Mouse (Mus musculus) heart, embryonic 16.5 days (tissue): Measurements from ENCODE around the gene Abcc4. TPM values are rescaled to one million over a fixed set of nuclear protein-coding genes. Genes with fewer than 3 reads are reported as not detected.

Experiments used
- ATAC-seq: fragments of 200-750 bp; cut with Nextera tagmentation; replicated peaks from 2 replicates; pipeline ENCODE4 v1.8.0; 2017; ENCODE audit warnings: moderate number of reproducible peaks; ENCODE audit not compliant: insufficient read depth, low FRiP score; ENCODE audit errors: extremely low read depth
- H3K27ac ChIP-seq: fragments of 300-500 bp; sonication (generic); 2 replicates; pipeline ENCODE4 v1.5.1; 2014; ENCODE audit warnings: mild to moderate bottlenecking, low read length, control low read depth, moderate library complexity
- H3K27me3 ChIP-seq: fragments of 300-500 bp; sonication (generic); 2 replicates; pipeline ENCODE4 v1.6.1; 2014; ENCODE audit warnings: low read length, mixed read lengths; ENCODE audit not compliant: control insufficient read depth, insufficient read depth
- H3K36me3 ChIP-seq: fragments of 300-500 bp; sonication (generic); 2 replicates; pipeline ENCODE4 v1.6.1; 2014; ENCODE audit not compliant: control insufficient read depth, insufficient read depth
- H3K4me1 ChIP-seq: fragments of 300-500 bp; sonication (generic); 2 replicates; pipeline ENCODE4 v1.6.1; 2014; ENCODE audit warnings: low read length, mixed read lengths; ENCODE audit not compliant: control insufficient read depth, insufficient read depth
- H3K4me2 ChIP-seq: fragments of 300-500 bp; sonication (generic); 2 replicates; pipeline ENCODE4 v1.6.1; 2014; ENCODE audit warnings: low read depth, mild to moderate bottlenecking, control low read depth, low read length
- H3K4me3 ChIP-seq: fragments of 300-500 bp; sonication (generic); 2 replicates; pipeline ENCODE4 v1.5.1; 2014; ENCODE audit warnings: mild to moderate bottlenecking, control low read depth, low read length
- H3K9ac ChIP-seq: fragments of 300-500 bp; sonication (generic); 2 replicates; pipeline ENCODE4 v1.6.1; 2014; ENCODE audit warnings: low read length, control low read depth
- H3K9me3 ChIP-seq: fragments of 300-500 bp; sonication (generic); replicated peaks from 2 replicates; pipeline ENCODE4 v1.6.1; 2016; ENCODE audit warnings: low read length; ENCODE audit not compliant: control insufficient read depth
- WGBS: fragments of 180-500 bp; shearing (Covaris S2); extraction: QIAGEN DNeasy Blood & Tissue Kit; methylation state at CpG from one replicate; pipeline ENCODE4 v1.1.7; 2014; 5-methylcytosine and 5-hydroxymethylcytosine counted together
- polyA plus RNA-seq: library from polyadenylated mRNA; unstranded; fragments of >200 nt; fragmentation: Nextera tagmentation; extraction: Ambion mirVana; gene quantifications from 2 replicates; pipeline ENCODE4 v1.2.1, GENCODE M21; 2015

Gene Abcc4
- polyA plus RNA-seq, 1 experiment from 2014 or later, result 1.6 TPM

DNA sequence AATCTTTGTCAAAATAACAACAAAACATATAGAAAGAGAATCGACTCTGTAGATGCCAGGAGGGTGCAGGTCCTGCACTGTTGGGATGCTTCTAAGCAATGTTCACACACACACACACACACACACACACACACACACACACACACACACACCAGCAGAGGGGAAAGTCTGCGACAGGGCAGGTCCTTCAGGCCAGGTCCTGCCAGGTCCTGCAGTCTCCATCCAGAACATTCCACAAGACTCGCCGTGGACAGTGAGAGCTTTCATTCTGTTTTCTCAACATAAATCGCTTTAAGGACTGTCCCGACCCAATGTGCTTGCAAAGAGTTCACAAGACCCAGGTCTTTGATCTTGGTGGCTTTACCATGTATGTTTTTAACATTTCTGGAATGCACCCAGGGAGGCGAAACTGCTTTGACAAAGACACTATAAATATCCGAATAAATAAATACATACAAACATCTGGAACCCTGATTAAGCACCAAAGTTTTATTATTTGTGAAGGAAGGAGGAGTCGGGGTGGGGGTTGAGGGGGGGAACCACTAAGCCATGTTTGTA lies 133.3 kb downstream of the Abcc4 start:
- H3K4me1 ChIP-seq, result no peaks in the 10 kb centered on the region
- H3K4me2 ChIP-seq, result no peak overlapping the region
- no peak overlapping the region for H3K9ac ChIP-seq
- no peaks in the 10 kb centered on the region for H3K27me3 ChIP-seq
- no peak overlapping the region for H3K27ac ChIP-seq
- H3K4me3 ChIP-seq, result no peak overlapping the region
- H3K9me3 ChIP-seq, result no peaks in the 10 kb centered on the region
- no peaks in the 10 kb centered on the region for H3K36me3 ChIP-seq
- 70% methylated on average over 9 of the region's 9 CpGs for WGBS
- no peak for ATAC-seq

DNA sequence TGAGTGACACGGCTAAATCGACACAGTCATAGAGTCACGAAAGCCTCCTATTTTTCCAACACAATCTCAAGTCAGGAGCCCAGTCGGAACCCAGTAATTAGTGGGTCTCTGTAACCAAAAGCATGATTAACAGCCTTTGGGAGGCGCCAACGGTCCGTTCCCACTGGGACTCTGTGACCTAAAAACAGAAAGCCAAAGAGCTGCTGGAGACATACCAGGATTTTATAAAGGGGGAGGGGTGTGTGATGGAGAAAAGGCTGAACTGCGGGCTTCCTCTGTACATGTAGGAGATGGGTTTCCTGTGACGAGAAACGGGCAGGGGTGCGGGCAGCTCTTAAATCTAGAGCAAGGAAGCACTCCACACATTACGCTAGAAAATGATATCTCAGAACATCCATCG lies 136.4 kb downstream of the Abcc4 start:
- Histone ChIP-seq H3K27me3 (no peaks in the 10 kb centered on the region), H3K4me3 (no peak overlapping the region), H3K36me3 (no peaks in the 10 kb centered on the region), H3K4me1 (no peaks in the 10 kb centered on the region), H3K9me3 (no peaks in the 10 kb centered on the region), H3K27ac (no peak overlapping the region), H3K4me2 (no peak overlapping the region), H3K9ac (no peak overlapping the region)
- WGBS, result 87% methylated on average over 13 of the region's 13 CpGs
- ATAC-seq, result no peak

DNA sequence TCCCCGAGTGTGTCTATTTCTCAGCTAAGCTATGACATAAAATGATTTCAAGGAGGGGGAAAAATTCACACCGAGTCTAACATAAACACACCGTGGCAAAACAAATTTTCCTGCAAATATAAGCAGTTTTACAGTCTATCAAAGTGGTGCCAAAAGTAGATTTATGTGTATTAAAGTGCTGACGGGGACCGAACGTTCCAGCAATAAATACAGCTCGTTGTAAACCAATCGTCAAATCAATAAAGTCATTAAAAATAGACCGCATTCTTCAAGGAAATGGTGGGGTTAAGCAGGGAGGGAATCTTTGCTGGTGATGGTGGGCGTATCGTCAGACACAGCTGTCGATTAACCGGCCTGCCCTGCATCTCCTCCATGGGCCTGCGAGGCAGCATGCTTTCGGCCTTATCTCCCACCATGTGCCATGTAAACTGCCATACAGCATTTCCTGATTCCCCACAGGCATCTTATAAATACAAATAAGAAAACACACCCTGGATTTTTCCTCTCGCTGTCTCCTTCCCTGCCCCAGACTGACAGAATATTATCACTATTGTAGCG lies 137.8 kb downstream of the Abcc4 start:
- no peak overlapping the region for H3K9ac ChIP-seq
- H3K27ac ChIP-seq, result no peak overlapping the region
- H3K4me3 ChIP-seq, result no peak overlapping the region
- H3K4me1 ChIP-seq, result no peaks in the 10 kb centered on the region
- H3K9me3 ChIP-seq, result no peaks in the 10 kb centered on the region
- no peak for ATAC-seq
- no peak overlapping the region for H3K4me2 ChIP-seq
- no peaks in the 10 kb centered on the region for H3K36me3 ChIP-seq
- H3K27me3 ChIP-seq, result no peaks in the 10 kb centered on the region
- 70% methylated on average over 17 of the region's 17 CpGs for WGBS

DNA sequence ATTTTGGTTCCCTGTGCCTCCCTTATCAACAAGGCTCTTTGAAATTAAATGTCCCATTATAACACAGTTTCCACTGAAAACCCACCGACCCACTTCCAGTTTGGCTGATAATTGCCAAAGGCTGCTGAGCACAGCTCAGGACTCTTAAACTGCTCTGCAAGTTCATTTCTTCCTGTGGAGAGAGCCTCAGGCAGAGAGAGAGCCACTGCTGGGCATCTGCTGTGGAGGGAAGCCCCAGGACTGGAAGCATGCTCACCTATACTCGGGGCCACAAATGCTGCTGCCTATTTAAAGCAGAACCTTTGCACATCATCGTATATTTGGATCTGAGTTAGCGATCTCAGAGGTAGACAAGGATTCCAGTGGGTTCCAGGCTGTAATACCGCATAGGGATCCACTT lies 139.2 kb downstream of the Abcc4 start:
- Histone ChIP-seq H3K4me1 (no peaks in the 10 kb centered on the region), H3K9ac (no peak overlapping the region), H3K36me3 (no peaks in the 10 kb centered on the region), H3K9me3 (no peaks in the 10 kb centered on the region), H3K27ac (0 out of 2 replicates have a peak overlapping the region, but pooled peaks have one; percentile 3), H3K27me3 (no peaks in the 10 kb centered on the region), H3K4me3 (no peak overlapping the region), H3K4me2 (no peak overlapping the region; the same call in 1 of the 2 replicates)
- ATAC-seq, result no peak
- 74% methylated on average over 5 of the region's 5 CpGs for WGBS

DNA sequence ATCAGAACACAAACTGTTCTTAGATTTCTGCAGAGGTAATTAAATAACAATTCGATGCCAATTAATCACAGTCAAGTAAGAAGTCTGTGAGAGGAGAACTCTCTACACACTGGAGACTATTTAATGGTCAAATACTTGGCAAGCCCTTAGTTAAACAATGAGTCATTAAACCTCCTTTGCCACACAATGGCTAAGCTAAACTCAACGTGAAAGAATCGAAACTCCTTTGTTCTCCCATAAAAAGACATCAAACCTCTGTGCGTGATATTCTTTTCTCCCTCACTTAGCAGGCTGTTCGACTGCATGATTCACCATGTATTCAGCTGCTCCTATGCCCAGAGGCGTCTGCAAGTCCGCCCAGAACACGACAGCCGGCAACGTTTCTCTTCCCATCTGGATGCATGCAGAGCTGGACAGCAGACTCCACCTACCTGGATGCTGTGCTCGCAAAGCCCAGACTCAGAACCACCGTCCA lies 139.8 kb downstream of the Abcc4 start:
- H3K27me3 ChIP-seq, result no peaks in the 10 kb centered on the region
- no peaks in the 10 kb centered on the region for H3K4me1 ChIP-seq
- H3K9me3 ChIP-seq, result no peaks in the 10 kb centered on the region
- no peak overlapping the region for H3K4me3 ChIP-seq
- no peaks in the 10 kb centered on the region for H3K36me3 ChIP-seq
- H3K27ac ChIP-seq, result 0 out of 2 replicates have a peak overlapping the region, but pooled peaks have one; percentile 3
- no peak overlapping the region for H3K9ac ChIP-seq
- peak overlapping the region; percentile 7; the same call in 1 of the 2 replicates for H3K4me2 ChIP-seq
- WGBS, result 61% methylated on average over 12 of the region's 12 CpGs
- ATAC-seq, result no peak

DNA sequence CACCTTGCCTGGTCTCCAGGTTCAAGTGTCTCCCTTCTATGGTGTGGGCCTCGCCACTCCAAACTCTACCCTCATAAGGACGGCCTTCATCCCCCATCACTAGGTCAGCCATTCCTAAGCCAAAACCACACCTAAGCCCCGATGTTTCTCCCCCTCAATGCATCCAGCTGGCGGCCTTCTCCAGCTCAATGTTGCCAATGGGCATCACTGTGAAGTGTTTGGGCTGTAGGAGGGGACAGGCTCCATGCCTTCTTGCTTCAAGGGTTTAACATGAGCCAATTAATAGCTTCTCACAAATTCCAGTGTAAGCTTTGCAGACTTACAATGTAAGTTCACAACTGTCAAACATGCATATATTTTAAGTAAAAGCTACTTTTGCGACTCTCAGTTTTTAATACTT lies 140.3 kb downstream of the Abcc4 start:
- Histone ChIP-seq H3K4me3 (no peak overlapping the region), H3K9ac (no peak overlapping the region), H3K4me1 (no peaks in the 10 kb centered on the region), H3K4me2 (no peak overlapping the region), H3K27me3 (no peaks in the 10 kb centered on the region), H3K27ac (no peak overlapping the region), H3K9me3 (no peaks in the 10 kb centered on the region), H3K36me3 (no peaks in the 10 kb centered on the region)
- 88% methylated on average over 5 of the region's 5 CpGs for whole genome bisulfite sequencing
- no peak for ATAC-seq

DNA sequence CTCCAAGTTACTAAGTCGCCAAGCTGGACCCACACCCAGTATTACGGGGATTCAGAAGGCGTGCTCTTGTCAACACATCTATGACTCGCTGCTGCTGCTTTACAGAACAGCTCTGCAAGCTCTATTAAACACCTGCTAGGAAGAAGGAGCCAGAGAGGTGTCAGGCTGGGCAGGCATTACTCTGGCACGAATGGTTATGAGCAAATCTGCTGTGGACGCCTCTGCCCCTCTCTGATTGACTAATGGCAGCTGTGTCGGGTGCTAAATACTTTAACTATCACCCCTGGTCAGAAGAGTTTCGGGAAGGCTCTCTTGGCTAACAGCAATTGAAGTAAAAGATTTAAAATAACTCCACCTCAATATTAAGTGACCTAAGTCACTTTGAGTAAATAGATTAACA lies 142.4 kb downstream of the Abcc4 start:
- no peak overlapping the region for H3K27ac ChIP-seq
- 59% methylated on average over 8 of the region's 8 CpGs for WGBS
- H3K36me3 ChIP-seq, result no peaks in the 10 kb centered on the region
- no peak overlapping the region for H3K9ac ChIP-seq
- H3K4me2 ChIP-seq, result no peak overlapping the region
- no peak for ATAC-seq
- H3K9me3 ChIP-seq, result no peaks in the 10 kb centered on the region
- no peak overlapping the region for H3K4me3 ChIP-seq
- no peaks in the 10 kb centered on the region for H3K27me3 ChIP-seq
- H3K4me1 ChIP-seq, result no peaks in the 10 kb centered on the region

DNA sequence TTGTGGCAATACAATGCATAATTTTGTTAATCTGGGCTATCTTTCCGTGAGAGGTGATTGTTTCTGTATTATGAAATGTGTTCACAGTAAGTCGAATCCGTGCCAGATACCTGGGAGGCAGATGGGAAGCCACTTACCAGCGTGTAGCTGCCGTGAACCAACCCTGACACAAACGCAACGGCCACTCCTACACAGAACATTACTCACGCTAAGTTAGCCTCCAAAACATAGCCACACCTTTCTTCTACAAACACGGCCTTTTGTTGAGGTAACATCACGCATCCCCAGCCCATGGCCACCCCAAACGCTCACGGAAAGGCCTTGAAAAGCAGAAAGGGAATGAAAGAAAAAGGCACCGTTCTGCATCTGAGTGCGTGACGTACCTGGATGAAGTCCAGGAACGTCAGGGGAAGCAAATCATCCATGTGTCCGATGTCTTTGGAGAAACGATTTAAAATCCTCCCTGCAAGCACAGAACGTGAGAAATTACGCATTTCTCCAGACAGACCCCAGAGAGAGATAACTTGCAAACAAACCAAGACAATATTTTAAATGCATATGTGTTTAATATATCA lies 153.0 kb downstream of the Abcc4 start:
- peaks cover 5% of the 10 kb centered on the region for H3K4me1 ChIP-seq
- no peaks in the 10 kb centered on the region for H3K27me3 ChIP-seq
- no peak for ATAC-seq
- H3K9ac ChIP-seq, result no peak overlapping the region
- no peaks in the 10 kb centered on the region for H3K36me3 ChIP-seq
- WGBS, result 82% methylated on average over 20 of the region's 20 CpGs
- no peak overlapping the region for H3K27ac ChIP-seq
- H3K4me3 ChIP-seq, result no peak overlapping the region
- H3K4me2 ChIP-seq, result no peak overlapping the region
- H3K9me3 ChIP-seq, result no peaks in the 10 kb centered on the region

DNA sequence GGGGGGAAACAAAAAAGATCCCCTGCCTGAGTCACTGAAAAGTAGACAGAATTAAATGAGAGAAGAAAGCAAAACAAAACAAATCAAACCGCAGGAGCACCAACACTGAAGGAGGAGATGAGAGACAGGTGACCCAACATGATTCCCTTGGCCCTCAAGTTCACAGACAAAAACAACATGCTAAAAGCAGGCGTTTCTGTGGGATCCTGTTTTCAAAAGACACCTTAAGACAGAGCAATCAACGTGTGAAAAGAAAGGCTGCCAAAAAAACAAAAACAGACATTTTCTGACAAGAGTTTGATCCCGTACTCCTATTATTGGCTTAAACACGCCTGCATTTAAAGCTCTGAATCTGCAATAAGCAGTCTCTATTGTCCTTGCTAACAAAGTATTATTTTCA lies 153.6 kb downstream of the Abcc4 start:
- H3K9ac ChIP-seq, result no peak overlapping the region; the same call in 1 of the 2 replicates
- no peak for ATAC-seq
- H3K27me3 ChIP-seq, result no peaks in the 10 kb centered on the region
- no peak overlapping the region for H3K4me3 ChIP-seq
- no peak overlapping the region for H3K27ac ChIP-seq
- no peaks in the 10 kb centered on the region for H3K9me3 ChIP-seq
- H3K36me3 ChIP-seq, result no peaks in the 10 kb centered on the region
- WGBS, result 78% methylated on average over 5 of the region's 5 CpGs
- H3K4me1 ChIP-seq, result peaks cover 5% of the 10 kb centered on the region
- no peak overlapping the region for H3K4me2 ChIP-seq
